Mouse (Mus musculus): ENCODE data around the gene Slc35e3.
"Not testable (repeated sequence)": the region's sequence is repeated elsewhere in the genome, so short reads cannot be mapped to it uniquely, and the experiment has no call there.

Gene Slc35e3

GRCm38 (mm10) chr10:117712871-117713270 lies 33.3 kb downstream of the Slc35e3 start:
- no peak for DNase-seq (ENCODE audit: low read depth)

GRCm38 (mm10) chr10:117712191-117712754 lies 33.9 kb downstream of the Slc35e3 start:
- no peak for DNase-seq (ENCODE audit: low read depth)

GRCm38 (mm10) chr10:117711408-117711807 lies 34.8 kb downstream of the Slc35e3 start:
- DNase-seq (ENCODE audit: low read depth), result no peak

DNA sequence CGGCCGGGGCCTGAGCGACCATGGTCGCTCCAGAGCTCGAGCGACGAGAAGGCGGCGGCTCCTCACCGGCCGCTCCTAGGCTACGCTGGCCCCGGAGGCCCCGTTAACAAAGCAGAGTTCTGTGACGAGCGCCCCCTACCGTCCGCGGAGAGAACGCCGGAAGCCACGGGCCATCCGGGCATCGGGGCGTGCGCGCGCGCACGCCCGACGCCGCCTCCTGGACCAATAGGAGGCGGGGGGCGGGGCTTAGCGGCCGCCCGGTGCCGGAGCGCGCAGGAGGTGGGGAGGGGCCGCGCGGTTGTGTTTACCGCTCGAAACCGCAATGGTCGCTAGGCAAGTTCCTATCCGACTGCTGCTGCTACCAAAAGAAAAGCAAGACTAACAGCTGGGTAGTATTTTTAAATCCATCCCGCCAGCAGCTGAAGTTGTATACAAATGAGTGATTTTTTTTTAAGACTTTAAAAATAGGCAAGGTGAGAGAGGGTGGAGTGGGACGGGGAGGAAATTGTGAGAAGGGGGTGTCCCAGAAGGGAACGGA lies 35.5 kb downstream of the Slc35e3 start, which contains the start of gene Mdm2:
TSS of gene Mdm2 (minus strand) at position 155 of the 538 bp plus-strand sequence.
- peak; percentile 69 for DNase-seq (ENCODE audit: low read depth)

GRCm38 (mm10) chr10:117709930-117710603 lies 36.1 kb downstream of the Slc35e3 start:
- peak; percentile 58 for DNase-seq (ENCODE audit: low read depth)

GRCm38 (mm10) chr10:117709326-117709830 lies 36.8 kb downstream of the Slc35e3 start:
- no peak for DNase-seq (ENCODE audit: low read depth)

DNA sequence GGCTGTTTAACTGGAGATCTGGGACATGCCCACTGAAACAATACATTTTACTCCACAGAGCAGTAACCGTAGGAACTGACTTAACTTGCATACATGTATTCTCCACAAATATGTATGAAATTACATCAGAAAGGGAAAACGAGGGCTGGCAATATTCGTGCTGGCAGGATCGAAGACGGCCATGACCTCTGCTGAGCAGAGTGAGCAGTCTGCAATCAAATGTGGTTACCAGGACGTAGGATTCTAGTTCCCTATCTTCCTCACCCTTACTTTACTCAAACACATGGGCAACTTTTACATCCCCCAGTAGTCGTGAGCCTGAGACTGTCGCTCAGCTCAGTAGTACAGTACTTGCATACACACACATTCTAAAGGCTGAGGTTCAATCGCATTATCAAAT lies 37.3 kb downstream of the Slc35e3 start:
- no peak for DNase-seq (ENCODE audit: low read depth)

DNA sequence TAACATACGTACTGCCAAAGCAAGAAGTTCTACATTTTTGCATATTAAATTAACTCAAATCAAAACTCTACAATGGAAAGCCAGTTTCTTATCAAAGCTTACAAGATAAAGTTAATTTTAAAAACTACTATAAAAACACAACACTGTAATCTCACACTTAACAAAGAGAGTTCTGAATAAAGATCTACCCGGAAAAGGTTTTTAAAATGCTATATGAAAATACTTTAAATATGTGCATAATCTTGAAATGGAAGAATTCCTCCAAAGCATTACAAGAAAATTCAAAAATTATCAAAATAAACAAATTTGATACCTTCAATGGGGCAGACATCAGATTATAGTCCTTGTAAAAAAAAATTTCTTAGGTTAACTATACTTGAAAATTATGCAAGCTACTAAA lies 37.8 kb downstream of the Slc35e3 start:
- DNase-seq (ENCODE audit: low read depth), result no peak

DNA sequence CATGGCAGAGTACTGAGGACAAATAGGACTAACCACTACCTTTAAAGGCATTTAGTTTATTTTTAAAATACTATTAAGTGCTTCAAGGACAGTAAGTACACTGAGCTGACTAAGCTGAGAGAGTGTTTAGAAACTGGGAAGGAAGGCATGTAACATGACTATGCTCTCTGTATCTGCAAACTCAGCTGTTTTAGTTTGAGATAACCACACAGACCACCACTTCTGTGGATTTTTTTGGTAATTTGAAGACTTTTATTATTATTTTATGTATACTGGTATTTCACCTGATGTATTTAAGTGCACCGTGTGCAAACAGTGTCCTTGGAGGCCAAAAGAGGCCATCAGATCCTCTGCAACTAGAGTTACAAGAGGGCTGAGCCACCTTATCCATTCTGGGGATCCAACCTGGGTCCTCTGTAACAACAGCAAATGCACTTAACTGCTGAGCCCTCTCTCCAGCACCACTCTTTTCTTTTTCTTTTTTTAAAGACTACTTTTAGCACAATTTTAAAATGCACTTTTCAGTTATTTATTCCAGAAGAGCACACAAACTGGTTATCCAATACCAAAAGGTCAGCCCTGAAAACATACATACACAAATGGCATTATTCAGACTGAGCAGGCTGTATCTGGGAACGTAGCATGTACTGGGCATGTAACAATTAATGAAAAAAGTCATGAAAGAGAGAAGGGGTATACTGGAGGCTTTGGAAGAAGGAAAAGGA lies 38.9 kb downstream of the Slc35e3 start:
- no peak for DNase-seq (ENCODE audit: low read depth)

GRCm38 (mm10) chr10:117706440-117706839 lies 39.7 kb downstream of the Slc35e3 start:
- no peak for DNase-seq (ENCODE audit: low read depth)

GRCm38 (mm10) chr10:117705806-117706205 lies 40.4 kb downstream of the Slc35e3 start:
- DNase-seq (ENCODE audit: low read depth), result no peak

DNA sequence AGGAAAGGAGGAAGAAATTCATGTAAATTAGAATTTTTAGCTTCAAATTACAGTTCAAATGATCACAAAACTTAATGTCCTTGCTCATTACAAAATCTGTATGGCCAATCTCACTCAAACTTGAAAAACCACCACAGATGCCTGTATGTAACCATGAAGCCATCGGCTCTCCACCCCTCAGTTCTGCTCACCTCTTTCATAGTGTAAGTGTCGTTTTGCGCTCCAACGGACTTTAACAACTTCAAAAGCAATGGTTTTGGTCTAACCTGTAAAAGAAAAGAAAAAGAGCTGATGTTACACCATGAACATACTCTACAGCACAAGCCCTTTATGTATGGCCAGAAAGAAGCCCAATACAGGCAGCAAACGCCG lies 41.2 kb downstream of the Slc35e3 start:
- DNase-seq (ENCODE audit: low read depth), result no peak

DNA sequence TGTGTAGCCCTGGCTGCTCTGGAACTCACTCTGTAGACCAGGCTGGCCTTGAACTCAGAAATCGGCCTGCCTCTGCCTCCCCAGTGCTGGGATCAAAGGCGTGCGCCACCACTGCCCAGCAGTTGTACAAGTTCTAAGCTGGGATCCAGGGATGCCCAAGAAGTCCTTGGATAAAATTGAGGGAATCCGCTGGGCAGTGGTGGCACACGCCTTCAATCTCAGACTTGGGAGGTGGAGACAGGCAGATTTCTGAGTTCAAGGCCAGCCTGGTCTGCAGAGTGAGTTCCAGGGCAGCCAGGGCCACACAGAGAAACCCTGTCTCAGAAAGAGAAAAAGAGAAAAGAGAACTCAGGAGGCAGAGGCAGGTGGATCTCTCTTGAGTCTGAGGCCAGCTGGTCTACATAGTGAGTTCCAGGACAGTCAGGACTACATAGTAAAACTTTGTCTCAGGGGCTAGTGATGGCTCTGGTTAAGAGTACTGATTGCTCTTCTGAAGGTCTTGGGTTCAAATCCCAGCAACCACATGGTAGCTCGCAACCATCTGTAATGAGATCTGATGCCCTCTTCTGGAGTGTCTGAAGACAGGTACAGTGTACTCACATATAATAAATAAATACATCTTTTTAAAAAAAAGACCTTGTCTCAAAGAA lies 41.7 kb downstream of the Slc35e3 start:
- not testable (repeated sequence) for DNase-seq (ENCODE audit: low read depth)

GRCm38 (mm10) chr10:117703506-117703905 lies 42.7 kb downstream of the Slc35e3 start:
- no peak for DNase-seq (ENCODE audit: low read depth)

DNA sequence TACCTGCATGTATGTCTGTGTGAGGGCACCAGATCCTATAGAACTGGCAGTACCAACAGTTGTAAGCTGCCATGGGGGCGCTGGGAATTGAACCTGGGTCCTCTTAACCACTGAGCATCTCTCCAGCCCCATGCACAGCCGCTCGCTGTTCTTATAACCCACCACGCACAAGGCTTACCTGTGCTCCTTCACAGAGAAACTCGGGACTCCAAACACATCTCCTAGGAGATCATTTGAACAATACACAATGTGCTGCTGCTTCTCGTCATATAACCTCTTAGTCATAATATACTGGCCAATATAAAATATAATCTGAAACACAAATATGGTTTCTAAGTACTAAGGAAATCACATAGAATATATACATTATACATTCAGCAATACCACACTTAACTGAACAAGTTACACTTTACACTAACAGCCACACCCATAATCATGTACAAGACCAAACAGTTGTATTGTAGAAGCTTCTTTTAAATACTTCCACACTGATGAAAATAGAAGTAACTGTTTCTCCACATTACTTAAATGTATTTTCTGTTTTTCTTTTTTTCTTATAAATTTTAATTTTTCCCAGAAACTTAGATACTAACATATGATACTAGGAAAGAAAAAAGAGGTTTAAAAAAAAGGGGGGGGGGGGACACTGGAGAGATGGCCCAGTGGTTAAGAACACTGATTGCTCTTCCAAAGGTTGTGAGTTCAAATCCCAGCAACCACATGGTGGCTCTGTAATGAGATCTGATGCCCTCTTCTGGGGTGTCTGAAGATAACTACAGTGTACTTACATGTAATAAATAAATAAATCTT lies 43.9 kb downstream of the Slc35e3 start:
- no peak for DNase-seq (ENCODE audit: low read depth)

DNA sequence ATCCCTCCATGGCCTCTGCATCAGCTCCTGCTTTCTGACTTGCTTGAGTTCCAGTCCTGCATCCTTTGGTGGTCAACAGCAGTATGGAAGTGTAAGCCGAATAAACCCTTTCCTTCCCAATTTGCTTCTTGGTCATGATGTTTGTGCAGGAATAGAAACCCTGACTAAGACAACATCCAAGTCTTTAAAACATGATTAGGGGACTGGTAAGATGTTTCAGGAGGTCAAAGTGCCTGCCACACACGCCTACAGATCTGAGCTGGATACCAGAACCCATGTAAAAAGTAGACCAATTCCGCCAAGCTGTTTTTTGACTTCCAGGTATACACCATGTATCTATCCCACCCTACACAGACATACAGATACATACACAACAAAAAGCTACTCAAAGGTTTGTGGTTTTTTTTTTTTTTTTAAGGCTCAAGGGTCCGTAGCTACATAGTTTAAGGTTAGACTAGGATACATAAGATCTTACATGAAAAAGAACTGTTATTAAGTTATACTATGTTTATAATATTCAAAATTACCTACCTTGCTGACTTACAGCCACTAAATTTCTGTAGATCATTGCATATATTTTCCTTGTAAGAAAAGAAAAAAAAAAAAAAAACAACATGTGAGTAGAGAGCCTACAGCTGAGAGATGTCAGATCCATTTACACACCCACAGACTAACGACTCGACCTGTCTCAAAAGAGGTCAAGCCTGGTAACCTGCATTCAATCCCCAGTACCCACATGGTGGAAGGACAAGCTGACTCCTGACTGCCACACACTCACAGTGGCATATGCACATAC lies 44.9 kb downstream of the Slc35e3 start:
- DNase-seq (ENCODE audit: low read depth), result no peak

- DNase-seq (ENCODE audit: low read depth), result no peak
Measured at GRCm38 (mm10) chr10:117700450-117700849, 45.7 kb downstream of the Slc35e3 start.

DNA sequence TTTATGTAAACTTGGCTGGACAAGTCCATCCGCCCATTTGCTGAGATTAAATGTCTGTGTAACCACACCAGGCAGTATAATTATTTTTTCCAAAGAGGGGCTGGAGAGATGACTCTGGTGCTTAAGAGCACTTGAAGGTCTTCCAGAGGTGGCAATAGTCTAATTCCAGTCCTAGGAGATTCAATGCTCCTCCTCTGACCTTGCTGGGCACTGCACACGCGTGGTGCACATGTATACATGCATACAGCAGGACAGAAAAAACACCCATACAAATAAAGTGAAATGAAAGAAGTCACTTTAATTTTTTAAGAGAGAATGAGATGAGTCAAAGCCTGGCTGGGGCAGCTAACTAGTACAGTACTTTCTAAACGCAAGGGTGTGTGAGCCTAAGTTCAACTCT lies 46.3 kb downstream of the Slc35e3 start:
- no peak for DNase-seq (ENCODE audit: low read depth)

GRCm38 (mm10) chr10:117698313-117699138 lies 47.6 kb downstream of the Slc35e3 start:
- DNase-seq (ENCODE audit: low read depth), result no peak

Data from fibroblast of lung, adult 2 months (primary cell).